Mouse (Mus musculus) testis, adult 2 months (tissue): ENCODE data around the gene Mknk2. TPM values are rescaled to one million over a fixed set of nuclear protein-coding genes. Genes with fewer than 3 reads are reported as not detected.

Experiments used
- H3K27ac ChIP-seq: fragments of 200-500 bp; 2 replicates; pipeline ENCODE4 v1.5.1; 2012; ENCODE audit warnings: low read depth, low read length; ENCODE audit not compliant: control insufficient read depth, insufficient read depth
- H3K27me3 ChIP-seq: fragments of 200-500 bp; 2 replicates; pipeline ENCODE4 v1.6.1; 2012; ENCODE audit warnings: mild to moderate bottlenecking, low read length, moderate library complexity; ENCODE audit not compliant: control insufficient read depth, insufficient read depth
- H3K36me3 ChIP-seq: fragments of 200-500 bp; 2 replicates; pipeline ENCODE4 v1.6.1; 2012; ENCODE audit warnings: mild to moderate bottlenecking, low read length; ENCODE audit not compliant: control insufficient read depth, insufficient read depth
- H3K4me1 ChIP-seq: fragments of 200-500 bp; 2 replicates; pipeline ENCODE4 v1.6.1; 2012; ENCODE audit warnings: low read length; ENCODE audit not compliant: control insufficient read depth, insufficient read depth
- H3K4me3 ChIP-seq: fragments of 200-500 bp; 2 replicates; pipeline ENCODE4 v1.5.1; 2012; ENCODE audit warnings: low read depth, mild to moderate bottlenecking, low read length, moderate library complexity, mixed read lengths; ENCODE audit not compliant: control insufficient read depth
- CTCF ChIP-seq: fragments of 200-500 bp; IDR thresholded peaks from 2 replicates; pipeline ENCODE4 v1.5.1; 2012; ENCODE audit warnings: low read depth, mild to moderate bottlenecking, inconsistent platforms, low read length, moderate library complexity; ENCODE audit not compliant: control insufficient read depth, insufficient read depth, insufficient replicate concordance
- POLR2A ChIP-seq: fragments of 200-500 bp; IDR thresholded peaks from 2 replicates; pipeline ENCODE4 v1.6.1; 2012; ENCODE audit warnings: low read depth, mild to moderate bottlenecking, inconsistent platforms, low read length, moderate library complexity; ENCODE audit not compliant: control insufficient read depth
- polyA plus RNA-seq: library from polyadenylated mRNA; depleted of rRNA; stranded (reverse); fragments of >200 nt; gene quantifications from 2 replicates; pipeline ENCODE4 v1.2.3, GENCODE M21; 2012

Mknk2 gene
- polyA plus RNA-seq, 1 experiment: 53.5 TPM

DNA sequence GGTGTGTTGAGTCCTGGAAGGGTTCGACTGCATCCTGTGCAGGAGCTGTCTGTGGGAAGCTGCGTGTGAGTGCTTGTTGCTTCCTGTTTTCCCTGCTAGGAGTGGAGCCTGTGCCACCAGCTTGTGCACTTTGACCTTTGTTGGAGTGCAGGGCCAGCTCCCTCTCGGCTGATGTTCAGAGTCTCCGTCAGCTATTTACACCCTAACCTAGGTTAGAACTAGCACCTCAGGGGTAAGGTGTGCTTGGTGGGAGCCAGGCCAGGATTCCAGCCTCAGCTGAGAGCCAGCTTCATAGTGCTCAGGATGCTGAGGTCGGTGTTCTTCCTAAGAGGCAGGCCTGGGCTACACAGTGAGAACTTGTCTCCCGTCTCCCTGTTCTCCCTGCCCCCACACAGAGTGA is 42.6 kb downstream of the Mknk2 start:
- Histone ChIP-seq H3K27me3 (no peaks in the 10 kb centered on the region), H3K27ac (no peak overlapping the region), H3K4me3 (no peak overlapping the region), H3K36me3 (no peaks in the 10 kb centered on the region), H3K4me1 (no peaks in the 10 kb centered on the region; the same call in 1 of the 2 replicates)
- TF ChIP-seq CTCF: no peak
- TF ChIP-seq POLR2A: no peak

DNA sequence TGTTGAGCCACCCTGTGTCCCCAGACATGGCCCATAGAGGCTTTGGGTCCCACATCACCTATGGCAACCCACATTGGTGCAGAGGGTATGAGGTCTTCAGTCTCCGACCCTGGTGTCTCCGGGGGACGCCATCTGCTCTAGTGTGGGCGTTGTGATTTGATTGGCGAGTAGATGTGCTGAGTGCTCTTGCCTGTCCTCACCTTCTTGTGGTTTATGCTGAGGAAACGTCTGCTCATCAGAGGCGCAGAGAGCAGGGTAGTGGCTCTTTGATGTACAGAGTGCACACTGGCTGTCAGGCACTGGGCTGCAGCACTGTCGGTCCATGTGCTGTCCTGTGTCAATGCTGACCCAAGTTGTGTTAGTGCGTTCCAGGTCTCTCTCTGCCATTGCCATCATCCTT is 49.0 kb downstream of the Mknk2 start:
- H3K36me3 ChIP-seq: no peaks in the 10 kb centered on the region
- peak overlapping the region; percentile 71 for H3K27ac ChIP-seq
- H3K27me3 ChIP-seq: no peaks in the 10 kb centered on the region
- H3K4me3 ChIP-seq: peak overlapping the region; percentile 62
- TF ChIP-seq CTCF (no peak), POLR2A (no peak)
- H3K4me1 ChIP-seq: peaks cover 3% of the 10 kb centered on the region

DNA sequence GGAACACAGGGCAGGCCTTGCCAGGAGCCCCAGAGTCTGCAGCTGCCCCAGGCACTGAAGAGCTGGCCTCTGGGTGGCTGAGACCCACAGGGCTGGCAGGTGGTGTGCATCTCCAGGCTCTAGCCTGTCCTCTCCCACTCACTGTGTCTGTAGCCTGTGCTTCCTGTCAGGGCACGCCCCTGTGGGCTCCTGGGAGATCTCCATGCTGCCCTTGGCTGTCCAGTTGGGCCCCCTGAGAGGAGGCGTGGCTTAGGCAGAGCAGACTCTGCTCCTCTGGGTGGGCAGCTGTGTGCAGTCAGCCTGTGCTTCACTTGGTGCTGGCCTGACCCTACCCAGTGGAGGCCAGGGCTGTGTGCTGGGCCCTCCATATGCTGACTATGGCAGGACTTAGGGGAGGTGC is 50.2 kb downstream of the Mknk2 start:
- Histone ChIP-seq H3K4me3 (peak overlapping the region; percentile 62), H3K4me1 (peaks cover 14% of the 10 kb centered on the region), H3K27me3 (no peaks in the 10 kb centered on the region), H3K27ac (peak overlapping the region; percentile 41; the same call in 1 of the 2 replicates), H3K36me3 (no peaks in the 10 kb centered on the region)
- TF ChIP-seq POLR2A: no peak

DNA sequence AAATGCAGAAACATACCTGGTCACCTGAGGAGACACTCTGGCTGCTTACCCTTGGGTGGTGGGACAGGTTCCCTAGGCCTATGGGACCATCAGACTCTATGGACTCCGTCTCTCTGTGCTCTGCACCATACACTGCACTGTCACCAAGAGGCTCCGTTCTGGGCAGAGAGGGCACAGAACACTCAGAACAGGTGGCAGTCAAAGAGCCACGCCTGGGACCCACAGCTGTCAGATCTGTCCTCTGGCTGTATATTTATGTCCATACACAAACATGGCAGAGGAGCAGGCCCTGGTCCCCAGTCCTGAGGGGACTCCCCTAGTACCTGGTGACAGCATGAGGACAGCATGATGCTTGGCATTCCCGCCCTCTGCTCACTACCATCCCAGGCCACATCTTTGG is 52.1 kb downstream of the Mknk2 start:
- Histone ChIP-seq H3K4me3 (peak overlapping the region; percentile 97), H3K4me1 (peaks cover 16% of the 10 kb centered on the region), H3K36me3 (no peaks in the 10 kb centered on the region), H3K27ac (no peak overlapping the region), H3K27me3 (no peaks in the 10 kb centered on the region)
- TF ChIP-seq CTCF (no peak), POLR2A (no peak)

DNA sequence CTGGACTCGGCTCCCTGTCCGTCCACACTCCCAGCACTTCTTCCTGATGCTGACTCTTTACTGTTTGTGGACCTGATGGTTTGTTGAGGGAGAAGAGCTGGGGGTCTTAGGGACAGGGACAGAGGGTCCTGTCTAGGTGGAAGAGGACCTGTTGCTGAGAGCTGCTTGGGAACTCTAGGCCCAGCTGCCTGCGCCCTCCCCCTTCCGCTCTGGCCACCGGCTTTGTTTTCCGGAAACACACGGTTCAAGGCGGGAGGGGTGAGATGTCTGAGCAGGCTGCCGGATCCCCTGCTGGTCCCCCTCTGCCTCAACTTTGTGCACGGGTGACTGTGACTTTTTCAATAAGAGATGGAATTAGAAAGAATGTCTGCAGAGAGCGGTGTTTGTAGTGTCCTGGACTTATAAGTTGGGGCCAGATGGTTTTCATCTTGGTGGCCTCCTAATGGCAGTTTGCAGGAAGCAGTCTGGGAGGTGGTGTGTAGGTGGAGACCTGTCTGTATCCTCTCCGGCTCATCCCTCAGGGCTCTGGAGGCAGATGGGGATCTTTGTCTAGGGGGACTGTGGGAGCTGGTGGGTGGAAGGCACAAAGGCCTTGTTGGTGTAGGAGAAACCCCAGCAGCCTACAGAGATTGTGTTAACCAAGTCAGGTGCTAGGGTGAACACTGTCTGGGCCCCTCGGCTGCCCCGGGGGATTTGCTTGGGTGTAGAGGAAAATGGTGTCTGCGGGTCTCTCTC is 54.3 kb downstream of the Mknk2 start:
- no peak for TF ChIP-seq POLR2A
- no peak for TF ChIP-seq CTCF
- Histone ChIP-seq H3K36me3 (no peaks in the 10 kb centered on the region), H3K4me1 (peaks cover 16% of the 10 kb centered on the region), H3K4me3 (peak overlapping the region; percentile 97), H3K27ac (peak overlapping the region; percentile 99), H3K27me3 (no peaks in the 10 kb centered on the region)

DNA sequence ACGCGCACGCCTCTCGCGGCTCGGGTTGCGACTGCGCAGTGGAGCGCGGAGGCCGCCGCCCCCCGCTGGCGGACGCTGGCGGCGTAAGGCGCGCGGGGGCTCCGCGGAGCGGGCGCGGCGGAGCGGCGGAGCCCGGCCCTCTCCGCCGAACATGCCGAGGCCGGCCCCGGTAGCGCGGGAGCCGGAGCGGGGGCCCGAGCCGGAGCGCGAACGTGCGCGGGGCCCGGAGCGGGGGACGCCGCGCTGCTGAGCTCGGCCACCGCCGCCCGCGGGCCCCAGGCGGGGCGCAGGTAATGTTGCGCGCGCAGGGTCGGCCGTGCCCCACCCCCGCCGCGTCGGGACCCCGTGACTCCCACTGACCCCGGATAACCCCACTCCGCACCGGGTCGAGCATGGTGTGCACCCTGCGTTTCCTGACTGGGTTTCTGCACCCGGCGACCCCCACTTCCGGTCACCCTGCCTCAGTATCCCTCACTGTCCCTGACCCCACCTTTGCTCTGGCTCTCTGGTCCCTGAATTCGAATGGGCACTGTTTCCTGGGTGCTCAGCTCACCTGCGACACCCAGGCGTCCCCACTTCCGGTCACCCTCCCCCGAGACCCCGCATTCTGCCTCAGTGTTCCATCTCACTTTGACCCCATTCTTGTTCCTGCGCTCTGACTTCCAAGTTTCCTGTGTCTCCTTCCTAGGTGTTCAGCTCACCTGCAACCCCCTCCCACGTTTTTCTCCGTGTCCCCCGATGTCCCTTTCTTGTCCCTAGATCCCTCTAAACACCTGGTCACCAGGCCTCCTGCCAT is 55.1 kb downstream of the Mknk2 start, which contains the start of gene Csnk1g2:
Gene Csnk1g2 (plus strand): TSS at position 178 of the 796 bp plus-strand sequence.
- Histone ChIP-seq H3K4me1 (peaks cover 16% of the 10 kb centered on the region), H3K27me3 (no peaks in the 10 kb centered on the region), H3K4me3 (peak within 1 kb of the TSS; percentile 97), H3K36me3 (no peaks in the 10 kb centered on the region), H3K27ac (peak within 1 kb of the TSS; percentile 99)
- peak; percentile 75; the same call in 1 of the 2 replicates for TF ChIP-seq POLR2A
- TF ChIP-seq CTCF: no peak; the same call in 1 of the 2 replicates

DNA sequence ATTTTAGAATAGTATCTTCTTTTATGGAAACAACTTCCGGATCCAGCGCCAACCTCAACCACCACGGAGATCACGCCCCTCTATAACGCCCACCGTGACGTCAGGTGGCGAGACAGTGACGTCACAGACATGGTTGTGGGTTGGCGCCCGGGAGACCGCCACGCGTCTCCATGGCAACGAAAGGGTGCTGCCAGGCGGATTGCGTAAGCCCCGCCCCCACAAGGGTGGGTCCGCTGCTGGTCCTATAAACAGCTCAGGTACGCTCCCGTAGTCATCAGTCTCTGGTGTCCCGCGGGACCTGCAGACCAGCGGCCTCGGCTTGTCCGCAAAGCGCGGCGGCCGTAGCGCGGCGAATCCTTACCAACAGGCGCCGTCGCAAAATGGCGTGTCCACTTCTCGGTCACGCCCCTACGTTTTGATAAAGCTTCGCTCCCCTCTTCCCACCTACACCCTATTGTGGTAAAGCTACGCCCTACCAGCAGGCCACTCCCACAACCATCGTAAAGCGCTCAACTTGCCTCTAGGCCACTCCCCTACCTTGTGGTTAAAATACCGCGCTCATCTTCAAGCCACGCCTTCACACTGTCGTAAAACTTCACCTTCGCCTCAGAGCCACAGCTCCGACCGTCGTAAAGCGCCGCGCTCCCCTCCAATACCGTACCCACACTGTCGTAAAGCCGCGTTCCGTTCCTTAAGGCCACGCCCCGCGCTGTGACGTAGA is 55.8 kb downstream of the Mknk2 start:
- Histone ChIP-seq H3K4me3 (peak overlapping the region; percentile 97), H3K27me3 (no peaks in the 10 kb centered on the region), H3K27ac (peak overlapping the region; percentile 99), H3K4me1 (peaks cover 15% of the 10 kb centered on the region), H3K36me3 (no peaks in the 10 kb centered on the region)
- TF ChIP-seq CTCF: 0 out of 2 replicates have a peak, but pooled peaks have one; percentile 2
- peak; percentile 93 for TF ChIP-seq POLR2A
